Mouse (Mus musculus) lung, adult 2 months (tissue): Measurements from ENCODE around the gene Hoxd8.

Source experiments
- CTCF ChIP-seq: fragments of 200-500 bp; IDR thresholded peaks from 2 replicates; pipeline ENCODE4 v1.5.1; 2011; ENCODE audit warnings: mild to moderate bottlenecking, low read length, control low read depth; ENCODE audit not compliant: insufficient read depth
- POLR2A ChIP-seq: fragments of 200-500 bp; IDR thresholded peaks from 2 replicates; pipeline ENCODE4 v1.6.1; 2011; ENCODE audit warnings: low read depth, mild to moderate bottlenecking, control low read depth, low read length, borderline replicate concordance; ENCODE audit errors: extremely low read depth

DNA sequence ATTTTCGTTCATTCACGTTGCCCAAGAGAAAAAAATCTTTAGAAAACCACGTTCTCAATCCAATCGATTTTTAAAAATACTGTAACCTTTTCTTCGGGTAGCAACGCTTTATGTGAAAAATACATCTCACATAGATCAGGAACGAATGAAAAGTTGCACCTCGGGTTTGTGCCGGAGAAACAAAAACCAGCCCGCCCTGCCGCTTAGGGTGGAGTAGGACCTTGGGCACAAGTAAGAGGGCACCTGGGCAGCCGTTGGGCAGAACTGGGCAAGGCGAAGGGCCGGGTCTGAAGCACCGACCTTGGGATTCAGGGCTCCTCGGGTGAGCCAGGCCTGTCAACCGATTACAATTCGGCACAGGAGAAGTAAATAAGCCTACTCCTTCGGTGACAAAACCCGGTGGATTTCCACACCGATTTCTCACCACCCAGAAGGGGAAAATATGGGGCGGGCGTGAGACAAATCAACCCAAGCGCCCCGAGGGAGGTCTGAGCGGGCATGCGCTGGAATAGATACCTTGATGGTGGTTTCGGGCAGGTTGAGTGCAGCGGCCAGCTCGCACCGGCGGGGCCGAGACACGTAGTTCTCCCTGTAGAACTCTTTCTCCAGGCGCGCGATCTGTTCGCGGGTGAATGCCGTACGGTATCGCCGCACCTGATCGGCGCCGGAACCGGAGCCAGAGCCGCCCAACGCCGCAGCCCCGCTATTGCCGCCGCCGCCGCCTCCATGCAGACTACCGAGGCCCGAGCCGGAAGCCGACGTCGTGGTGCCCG, 47.0 kb upstream of the Hoxd8 start:
- no peak for TF ChIP-seq POLR2A
- no peak for TF ChIP-seq CTCF
